Mouse (Mus musculus) limb, embryonic 14.5 days (tissue): Measurements from ENCODE around the gene Rab21. TPM values are rescaled to one million over a fixed set of nuclear protein-coding genes. Genes with fewer than 3 reads are reported as not detected.

Experiments
- ATAC-seq: fragments of 200-750 bp; cut with Nextera tagmentation; 2 replicates; pipeline ENCODE4 v1.8.0; 2017; ENCODE audit warnings: low read depth, moderate number of reproducible peaks, moderate TSS enrichment; ENCODE audit not compliant: low FRiP score
- DNase-seq: peaks from one replicate; pipeline ENCODE4 v3.0.0-alpha.2; 2015; ENCODE audit warnings: low spot score
- H3K27ac ChIP-seq: fragments of 300-500 bp; sonication (generic); replicated peaks from 2 replicates; pipeline ENCODE4 v1.5.1; 2014; ENCODE audit warnings: low read depth, mild to moderate bottlenecking, low read length, moderate library complexity, mixed read lengths
- H3K27me3 ChIP-seq: fragments of 300-500 bp; sonication (generic); 2 replicates; pipeline ENCODE4 v1.6.1; 2014; ENCODE audit warnings: low read length, mixed read lengths; ENCODE audit not compliant: control insufficient read depth, insufficient read depth
- H3K36me3 ChIP-seq: fragments of 300-500 bp; sonication (generic); 2 replicates; pipeline ENCODE4 v1.6.1; 2014; ENCODE audit warnings: mild to moderate bottlenecking, low read length, moderate library complexity, mixed read lengths; ENCODE audit not compliant: control insufficient read depth, insufficient read depth
- H3K4me1 ChIP-seq: fragments of 300-500 bp; sonication (generic); 2 replicates; pipeline ENCODE4 v1.6.1; 2014; ENCODE audit warnings: antibody characterized with exemption, low read length, mixed read lengths; ENCODE audit not compliant: control insufficient read depth, insufficient read depth
- H3K4me2 ChIP-seq: fragments of 300-500 bp; sonication (generic); replicated peaks from 2 replicates; pipeline ENCODE4 v1.6.1; 2014; ENCODE audit warnings: low read depth, mild to moderate bottlenecking, low read length, moderate library complexity; ENCODE audit not compliant: severe bottlenecking
- H3K4me3 ChIP-seq: fragments of 300-500 bp; sonication (generic); replicated peaks from 2 replicates; pipeline ENCODE4 v1.5.1; 2014; ENCODE audit warnings: low read length
- H3K9ac ChIP-seq: fragments of 300-500 bp; sonication (generic); 2 replicates; pipeline ENCODE4 v1.6.1; 2014; ENCODE audit warnings: mild to moderate bottlenecking, low read depth, low read length, moderate library complexity; ENCODE audit not compliant: severe bottlenecking
- H3K9me3 ChIP-seq: fragments of 300-500 bp; sonication (generic); 2 replicates; pipeline ENCODE4 v1.6.1; 2016; ENCODE audit warnings: low read length; ENCODE audit not compliant: control insufficient read depth
- POLR2A ChIP-seq: fragments of 200-500 bp; IDR thresholded peaks from 2 replicates; pipeline ENCODE4 v1.8.0; 2012; ENCODE audit warnings: inconsistent platforms, mild to moderate bottlenecking, moderate library complexity, borderline replicate concordance; ENCODE audit not compliant: insufficient read depth, insufficient read length; ENCODE audit errors: extremely low read depth
- WGBS: fragments of 180-500 bp; shearing (Covaris S2); extraction: QIAGEN DNeasy Blood & Tissue Kit; methylation state at CpG from one replicate; pipeline ENCODE4 v1.1.7; 2014; 5-methylcytosine and 5-hydroxymethylcytosine counted together
- polyA plus RNA-seq, 2 experiments: library from polyadenylated mRNA; depleted of rRNA in 1 of 2; stranded (reverse) in 1 of 2; unstranded in 1 of 2; fragments of >200 nt; fragmentation: Nextera tagmentation in 1 of 2; extraction: Ambion mirVana in 1 of 2; gene quantifications; 2 replicates each; pipeline versions ENCODE4 v1.2.1 to v1.2.3; 2012 to 2014

Rab21 gene
- polyA plus RNA-seq, 2 experiments, result 8.0 to 19.9 TPM

GRCm38 (mm10) chr10:115349509-115349908 is 34.1 kb upstream of the Rab21 start:
- WGBS, result 84% methylated on average over 7 of the region's 7 CpGs

GRCm38 (mm10) chr10:115349029-115349428 is 33.6 kb upstream of the Rab21 start:
- Histone ChIP-seq H3K9ac (no peak overlapping the region), H3K9me3 (no peaks in the 10 kb centered on the region), H3K4me1 (no peaks in the 10 kb centered on the region), H3K27me3 (no peaks in the 10 kb centered on the region), H3K4me3 (no peak overlapping the region), H3K36me3 (peaks cover 5% of the 10 kb centered on the region), H3K4me2 (no peak overlapping the region), H3K27ac (no peak overlapping the region)
- ATAC-seq (no peak), DNase-seq (no peak)
- WGBS, result 69% methylated on average over 10 of the region's 10 CpGs
- no peak for TF ChIP-seq POLR2A

More at GRCm38 (mm10) chr10:115349509-115349908, 34.1 kb upstream of the Rab21 start:
- Histone ChIP-seq H3K4me1 (no peaks in the 10 kb centered on the region), H3K27me3 (no peaks in the 10 kb centered on the region), H3K27ac (no peak overlapping the region), H3K9me3 (no peaks in the 10 kb centered on the region), H3K4me2 (no peak overlapping the region), H3K36me3 (peaks cover 4% of the 10 kb centered on the region; the same call in 1 of the 2 replicates), H3K9ac (no peak overlapping the region), H3K4me3 (no peak overlapping the region)
- no peak for ATAC-seq
- no peak for DNase-seq
- TF ChIP-seq POLR2A, result no peak

- no peak overlapping the region for H3K9ac ChIP-seq
- no peak overlapping the region for H3K4me2 ChIP-seq
- peaks cover 14% of the 10 kb centered on the region for H3K36me3 ChIP-seq
- H3K27me3 ChIP-seq, result no peaks in the 10 kb centered on the region
- ATAC-seq, result no peak
- no peaks in the 10 kb centered on the region for H3K4me1 ChIP-seq
- 81% methylated on average over 6 of the region's 6 CpGs for WGBS
- H3K9me3 ChIP-seq, result no peaks in the 10 kb centered on the region
- H3K4me3 ChIP-seq, result no peak overlapping the region
- no peak overlapping the region for H3K27ac ChIP-seq
- TF ChIP-seq POLR2A, result no peak
- DNase-seq, result no peak
Measured at GRCm38 (mm10) chr10:115348131-115348530, 32.7 kb upstream of the Rab21 start.

GRCm38 (mm10) chr10:115346444-115346843 is 31.1 kb upstream of the Rab21 start:
- H3K9ac ChIP-seq, result no peak overlapping the region
- peaks cover 24% of the 10 kb centered on the region for H3K36me3 ChIP-seq
- H3K4me1 ChIP-seq, result no peaks in the 10 kb centered on the region
- no peaks in the 10 kb centered on the region for H3K27me3 ChIP-seq
- DNase-seq, result no peak
- H3K9me3 ChIP-seq, result no peaks in the 10 kb centered on the region
- H3K4me2 ChIP-seq, result no peak overlapping the region
- H3K27ac ChIP-seq, result no peak overlapping the region
- no peak for ATAC-seq
- no peak overlapping the region for H3K4me3 ChIP-seq
- TF ChIP-seq POLR2A, result no peak

GRCm38 (mm10) chr10:115342771-115343425 is 27.5 kb upstream of the Rab21 start:
- Histone ChIP-seq H3K9ac (no peak overlapping the region), H3K27ac (no peak overlapping the region), H3K4me1 (no peaks in the 10 kb centered on the region), H3K4me2 (no peak overlapping the region), H3K9me3 (no peaks in the 10 kb centered on the region), H3K36me3 (peaks cover 26% of the 10 kb centered on the region), H3K4me3 (no peak overlapping the region), H3K27me3 (no peaks in the 10 kb centered on the region)
- 83% methylated on average over 4 of the region's 4 CpGs for WGBS
- no peak for DNase-seq
- TF ChIP-seq POLR2A, result no peak
- no peak for ATAC-seq
